Mouse (Mus musculus) spleen, adult 18-20 months (tissue): ENCODE measurements around the gene Znfx1.

Source experiments
- DNase-seq, 2 experiments: peaks; one replicate each; pipeline ENCODE4 v3.0.0; 2022; ENCODE audit warnings: mixed read lengths in 2 of 2

Znfx1 gene

GRCm38 (mm10) chr2:167071266-167071640, 8.4 kb upstream of the Znfx1 start:
- no peak for DNase-seq

GRCm38 (mm10) chr2:167070341-167070740, 7.5 kb upstream of the Znfx1 start:
- no peak for DNase-seq

GRCm38 (mm10) chr2:167067575-167067974, 4.8 kb upstream of the Znfx1 start:
- DNase-seq: no peak

GRCm38 (mm10) chr2:167066528-167067516, 4.0 kb upstream of the Znfx1 start:
- no peak for DNase-seq

- no peak for DNase-seq
Observed at GRCm38 (mm10) chr2:167066031-167066430, 3.2 kb upstream of the Znfx1 start.

GRCm38 (mm10) chr2:167064601-167065295, 1.9 kb upstream of the Znfx1 start:
- no peak for DNase-seq

- DNase-seq: no peak
Observed at GRCm38 (mm10) chr2:167063906-167064496, 1.2 kb upstream of the Znfx1 start.

- peak; percentile 94 to 95 for DNase-seq
Observed at GRCm38 (mm10) chr2:167062497-167062911, 311 bp downstream of the Znfx1 start.

GRCm38 (mm10) chr2:167061381-167062034, 1.3 kb downstream of the Znfx1 start:
- no peak for DNase-seq

GRCm38 (mm10) chr2:167060761-167061160, 2.1 kb downstream of the Znfx1 start:
- no peak for DNase-seq

GRCm38 (mm10) chr2:167060360-167060759, 2.5 kb downstream of the Znfx1 start:
- no peak for DNase-seq

- no peak for DNase-seq
Observed at GRCm38 (mm10) chr2:167059960-167060359, 2.9 kb downstream of the Znfx1 start.

- no peak for DNase-seq
Observed at GRCm38 (mm10) chr2:167059536-167059935, 3.3 kb downstream of the Znfx1 start.

- DNase-seq: no peak
Observed at GRCm38 (mm10) chr2:167058814-167059387, 3.9 kb downstream of the Znfx1 start.

GRCm38 (mm10) chr2:167058201-167058600, 4.6 kb downstream of the Znfx1 start:
- DNase-seq: no peak

GRCm38 (mm10) chr2:167056942-167057323, 5.9 kb downstream of the Znfx1 start:
- no peak for DNase-seq

GRCm38 (mm10) chr2:167056210-167056941, 6.4 kb downstream of the Znfx1 start:
- no peak for DNase-seq

GRCm38 (mm10) chr2:167055386-167055785, 7.4 kb downstream of the Znfx1 start:
- DNase-seq: no peak

- DNase-seq: no peak
Observed at GRCm38 (mm10) chr2:167053127-167053844, 9.5 kb downstream of the Znfx1 start.

GRCm38 (mm10) chr2:167048698-167049358, 14.0 kb downstream of the Znfx1 start:
- DNase-seq: no peak

GRCm38 (mm10) chr2:167048223-167048622, 14.6 kb downstream of the Znfx1 start:
- DNase-seq: no peak
